Mouse (Mus musculus) stomach, embryonic 15.5 days (tissue): ENCODE measurements around the gene Fgg. TPM values are rescaled to one million over a fixed set of nuclear protein-coding genes. Genes with fewer than 3 reads are reported as not detected.

Experiments used
- ATAC-seq: fragments of 200-750 bp; cut with Nextera tagmentation; 2 replicates; pipeline ENCODE4 v1.8.0; 2017; ENCODE audit warnings: low read depth, moderate number of reproducible peaks, moderate TSS enrichment; ENCODE audit not compliant: insufficient read depth, low FRiP score
- H3K27ac ChIP-seq: fragments of 300-500 bp; sonication (generic); 2 replicates; pipeline ENCODE4 v1.5.1; 2015; ENCODE audit warnings: mild to moderate bottlenecking, inconsistent platforms
- H3K27me3 ChIP-seq: fragments of 300-500 bp; sonication (generic); replicated peaks from 2 replicates; pipeline ENCODE4 v1.6.1; 2015; ENCODE audit warnings: inconsistent platforms
- H3K36me3 ChIP-seq: fragments of 300-500 bp; sonication (generic); 2 replicates; pipeline ENCODE4 v1.6.1; 2015; ENCODE audit warnings: inconsistent platforms
- H3K4me1 ChIP-seq: fragments of 300-500 bp; sonication (generic); 2 replicates; pipeline ENCODE4 v1.6.1; 2015; ENCODE audit warnings: inconsistent platforms
- H3K4me2 ChIP-seq: fragments of 300-500 bp; sonication (generic); 2 replicates; pipeline ENCODE4 v1.6.1; 2015; ENCODE audit warnings: mild to moderate bottlenecking, inconsistent platforms
- H3K4me3 ChIP-seq: fragments of 300-500 bp; sonication (generic); replicated peaks from 2 replicates; pipeline ENCODE4 v1.5.1; 2015; ENCODE audit warnings: inconsistent platforms
- H3K9ac ChIP-seq: fragments of 300-500 bp; sonication (generic); 2 replicates; pipeline ENCODE4 v1.6.1; 2015; ENCODE audit warnings: inconsistent platforms
- H3K9me3 ChIP-seq: fragments of 300-500 bp; sonication (generic); 2 replicates; pipeline ENCODE4 v1.6.1; 2016; ENCODE audit warnings: inconsistent platforms
- WGBS: fragments of 180-500 bp; shearing (Covaris S2); methylation state at CpG from one replicate; pipeline ENCODE4 v1.1.7; 2015; 5-methylcytosine and 5-hydroxymethylcytosine counted together
- polyA plus RNA-seq: library from polyadenylated mRNA; unstranded; fragments of >200 nt; fragmentation: Nextera tagmentation; extraction: Ambion mirVana; gene quantifications from 2 replicates; pipeline ENCODE4 v1.2.1, GENCODE M21; 2015

The Fgg gene
- polyA plus RNA-seq, 1 experiment from 2014 or later, result 40.6 TPM

DNA sequence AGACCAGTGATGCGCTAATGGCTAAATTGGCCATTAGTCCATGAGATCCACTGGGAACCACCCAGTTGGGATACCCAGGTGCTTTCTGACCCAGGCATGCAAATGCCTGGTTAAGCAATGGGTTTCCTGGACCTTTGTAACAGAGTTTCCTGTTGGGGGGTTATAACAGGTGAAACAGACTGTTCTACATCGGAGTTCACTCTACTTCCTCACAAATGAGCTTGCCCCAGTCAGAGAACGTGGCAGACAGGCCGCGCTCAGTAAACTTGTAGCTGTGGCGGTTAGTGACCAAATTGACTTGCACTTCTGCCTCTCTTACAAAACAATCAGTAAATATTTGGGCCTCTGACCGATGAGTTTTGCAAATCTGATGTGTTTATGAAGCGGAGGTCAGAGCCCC, 4.5 kb upstream of the Fgg start:
- H3K27ac ChIP-seq, result no peak overlapping the region
- H3K4me2 ChIP-seq, result no peak overlapping the region
- no peaks in the 10 kb centered on the region for H3K9me3 ChIP-seq
- no peaks in the 10 kb centered on the region for H3K27me3 ChIP-seq
- H3K4me1 ChIP-seq, result no peaks in the 10 kb centered on the region
- H3K9ac ChIP-seq, result no peak overlapping the region
- no peak for ATAC-seq
- no peak overlapping the region for H3K4me3 ChIP-seq
- no peaks in the 10 kb centered on the region for H3K36me3 ChIP-seq
- 81% methylated on average over 8 of the region's 8 CpGs for WGBS

DNA sequence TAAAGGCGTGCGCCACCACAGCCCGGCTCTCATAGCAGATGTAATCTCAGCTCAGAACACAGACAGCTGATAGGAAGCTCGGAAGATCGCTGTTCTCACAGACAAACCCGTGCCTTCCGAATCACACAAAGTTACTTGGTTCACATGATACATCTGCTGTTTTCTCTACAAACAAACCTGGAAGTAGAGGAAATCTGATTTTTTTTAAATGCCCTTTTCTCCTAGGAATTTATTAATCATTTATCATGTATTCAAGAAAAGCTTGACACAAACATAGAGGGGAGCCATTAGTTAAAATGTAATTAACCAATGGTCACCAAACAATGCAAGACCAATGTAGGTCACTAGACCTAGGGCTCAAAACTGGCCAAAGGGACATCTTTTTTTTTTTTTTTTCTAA, 2.7 kb upstream of the Fgg start:
- H3K4me3 ChIP-seq, result no peak overlapping the region
- WGBS, result 89% methylated on average over 7 of the region's 7 CpGs
- no peak for ATAC-seq

GRCm38 (mm10) chr3:83010291-83010690, 2.8 kb downstream of the Fgg start:
- no peak for ATAC-seq
- Histone ChIP-seq H3K4me2 (no peak overlapping the region), H3K9me3 (no peaks in the 10 kb centered on the region), H3K27me3 (no peaks in the 10 kb centered on the region), H3K4me3 (no peak overlapping the region), H3K36me3 (no peaks in the 10 kb centered on the region), H3K27ac (no peak overlapping the region), H3K4me1 (no peaks in the 10 kb centered on the region), H3K9ac (no peak overlapping the region)
- WGBS, result 74% methylated on average over 11 of the region's 11 CpGs

More for the DNA sequence above, 2.7 kb upstream of the Fgg start:
- no peaks in the 10 kb centered on the region for H3K9me3 ChIP-seq
- H3K27ac ChIP-seq, result no peak overlapping the region
- no peak overlapping the region for H3K9ac ChIP-seq
- H3K27me3 ChIP-seq, result no peaks in the 10 kb centered on the region
- H3K4me2 ChIP-seq, result no peak overlapping the region
- H3K4me1 ChIP-seq, result no peaks in the 10 kb centered on the region
- H3K36me3 ChIP-seq, result no peaks in the 10 kb centered on the region

DNA sequence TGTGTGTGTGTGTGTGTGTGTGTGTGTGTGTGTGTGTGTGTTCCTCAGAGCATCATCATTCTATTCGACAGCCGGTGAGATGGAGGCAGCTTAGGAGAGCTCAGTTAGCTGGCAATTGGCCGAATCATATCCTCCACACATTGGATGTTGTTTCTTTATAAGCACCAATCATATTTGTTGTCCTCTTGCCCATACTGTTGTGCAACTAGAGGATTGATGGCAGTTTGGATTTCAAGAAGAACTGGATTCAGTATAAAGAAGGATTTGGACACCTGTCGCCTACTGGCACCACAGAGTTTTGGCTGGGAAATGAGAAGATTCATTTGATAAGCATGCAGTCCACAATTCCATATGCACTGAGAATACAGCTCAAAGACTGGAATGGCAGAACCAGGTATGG, 3.6 kb downstream of the Fgg start:
- 84% methylated on average over 4 of the region's 4 CpGs for WGBS
- no peak overlapping the region for H3K27ac ChIP-seq
- H3K9me3 ChIP-seq, result no peaks in the 10 kb centered on the region
- H3K27me3 ChIP-seq, result no peaks in the 10 kb centered on the region
- H3K36me3 ChIP-seq, result no peaks in the 10 kb centered on the region
- H3K4me2 ChIP-seq, result no peak overlapping the region
- no peak for ATAC-seq
- no peak overlapping the region for H3K9ac ChIP-seq
- no peaks in the 10 kb centered on the region for H3K4me1 ChIP-seq
- H3K4me3 ChIP-seq, result no peak overlapping the region

DNA sequence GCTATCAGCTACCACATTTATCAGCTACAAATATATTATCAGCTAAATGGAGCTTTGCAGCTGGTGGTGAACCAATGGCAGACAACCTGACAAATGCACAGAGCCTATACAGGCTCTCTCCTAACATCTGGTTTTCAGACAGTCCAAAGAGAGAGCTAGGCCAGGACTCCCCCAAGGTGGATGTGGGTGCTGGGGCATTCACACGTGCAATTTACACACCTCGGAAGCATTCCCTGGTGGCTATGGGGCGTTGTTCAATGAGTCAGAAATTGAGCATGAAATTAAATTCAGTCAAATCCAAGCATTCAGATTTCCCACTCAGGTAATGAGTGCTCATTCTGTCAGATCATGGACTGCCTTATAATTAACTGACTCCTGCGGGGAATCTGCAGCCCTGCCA, 4.0 kb downstream of the Fgg start:
- H3K9me3 ChIP-seq, result no peaks in the 10 kb centered on the region
- no peak overlapping the region for H3K4me3 ChIP-seq
- no peak overlapping the region for H3K4me2 ChIP-seq
- 77% methylated on average over 4 of the region's 4 CpGs for WGBS
- no peak overlapping the region for H3K9ac ChIP-seq
- H3K4me1 ChIP-seq, result no peaks in the 10 kb centered on the region
- no peak for ATAC-seq
- H3K36me3 ChIP-seq, result no peaks in the 10 kb centered on the region
- H3K27ac ChIP-seq, result no peak overlapping the region
- H3K27me3 ChIP-seq, result no peaks in the 10 kb centered on the region

DNA sequence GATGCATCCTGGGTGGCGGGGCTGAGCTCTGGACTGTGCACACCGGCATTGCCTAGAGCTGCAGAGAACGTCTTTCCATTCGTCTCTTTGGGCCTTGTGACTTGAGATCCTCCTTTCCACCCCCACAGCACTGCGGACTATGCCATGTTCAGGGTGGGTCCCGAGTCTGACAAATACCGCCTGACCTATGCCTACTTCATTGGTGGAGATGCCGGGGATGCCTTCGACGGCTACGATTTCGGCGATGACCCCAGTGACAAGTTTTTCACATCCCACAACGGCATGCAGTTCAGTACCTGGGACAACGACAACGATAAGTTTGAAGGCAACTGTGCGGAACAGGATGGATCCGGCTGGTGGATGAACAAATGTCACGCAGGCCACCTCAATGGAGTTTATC, 5.1 kb downstream of the Fgg start:
- ATAC-seq, result no peak
- Histone ChIP-seq H3K27ac (no peak overlapping the region), H3K4me1 (no peaks in the 10 kb centered on the region), H3K36me3 (no peaks in the 10 kb centered on the region), H3K27me3 (no peaks in the 10 kb centered on the region), H3K4me2 (no peak overlapping the region), H3K4me3 (no peak overlapping the region), H3K9me3 (no peaks in the 10 kb centered on the region), H3K9ac (no peak overlapping the region)
- 89% methylated on average over 19 of the region's 19 CpGs for WGBS

GRCm38 (mm10) chr3:83013951-83014350, 6.4 kb downstream of the Fgg start:
- Histone ChIP-seq H3K27ac (no peak overlapping the region), H3K4me1 (no peaks in the 10 kb centered on the region), H3K9ac (no peak overlapping the region), H3K4me3 (no peak overlapping the region), H3K4me2 (no peak overlapping the region), H3K9me3 (no peaks in the 10 kb centered on the region), H3K36me3 (no peaks in the 10 kb centered on the region), H3K27me3 (no peaks in the 10 kb centered on the region)
- whole genome bisulfite sequencing, result 81% methylated on average over 10 of the region's 10 CpGs
- ATAC-seq, result no peak

GRCm38 (mm10) chr3:83016236-83016635, 8.7 kb downstream of the Fgg start:
- no peak for ATAC-seq
- H3K4me2 ChIP-seq, result no peak overlapping the region
- WGBS, result 82% methylated on average over 1 of the region's 1 CpGs
- H3K27me3 ChIP-seq, result no peaks in the 10 kb centered on the region
- no peaks in the 10 kb centered on the region for H3K9me3 ChIP-seq
- H3K9ac ChIP-seq, result no peak overlapping the region
- no peaks in the 10 kb centered on the region for H3K36me3 ChIP-seq
- H3K27ac ChIP-seq, result no peak overlapping the region
- no peak overlapping the region for H3K4me3 ChIP-seq
- H3K4me1 ChIP-seq, result no peaks in the 10 kb centered on the region

- Histone ChIP-seq H3K9me3 (no peaks in the 10 kb centered on the region), H3K36me3 (no peaks in the 10 kb centered on the region), H3K27ac (no peak overlapping the region), H3K4me3 (no peak overlapping the region), H3K27me3 (no peaks in the 10 kb centered on the region), H3K4me2 (no peak overlapping the region), H3K9ac (no peak overlapping the region), H3K4me1 (no peaks in the 10 kb centered on the region)
- ATAC-seq, result peak; percentile 27; the same call in 1 of the 2 replicates
- 73% methylated on average over 2 of the region's 2 CpGs for WGBS
These were observed 12.9 kb downstream of the Fgg start for GRCm38 (mm10) chr3:83020387-83020786.

GRCm38 (mm10) chr3:83021176-83021575, 13.7 kb downstream of the Fgg start:
- H3K9me3 ChIP-seq, result no peaks in the 10 kb centered on the region
- H3K27me3 ChIP-seq, result no peaks in the 10 kb centered on the region
- no peak for ATAC-seq
- WGBS, result 74% methylated on average over 5 of the region's 5 CpGs
- H3K9ac ChIP-seq, result no peak overlapping the region
- no peak overlapping the region for H3K27ac ChIP-seq
- no peaks in the 10 kb centered on the region for H3K36me3 ChIP-seq
- H3K4me3 ChIP-seq, result no peak overlapping the region
- no peak overlapping the region for H3K4me2 ChIP-seq
- H3K4me1 ChIP-seq, result no peaks in the 10 kb centered on the region

DNA sequence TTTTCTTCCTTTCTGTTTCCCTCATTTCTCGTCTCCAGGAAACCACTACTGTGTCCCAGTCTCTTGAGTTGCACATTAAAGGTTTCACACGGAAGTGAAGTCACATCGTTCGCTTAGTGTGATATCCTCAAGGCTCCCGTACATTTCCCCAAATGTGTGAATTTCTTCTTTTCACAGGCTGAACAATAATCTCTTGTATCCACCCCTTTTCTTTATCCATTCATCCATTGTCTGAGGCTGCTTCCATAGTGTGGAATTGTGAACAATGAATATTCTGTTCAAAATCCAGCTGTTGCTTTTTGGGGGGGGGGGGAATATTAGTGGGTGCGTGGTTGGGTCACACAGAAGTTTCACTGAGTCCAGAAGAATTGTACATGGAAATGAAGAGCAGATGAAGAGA, 17.5 kb downstream of the Fgg start:
- no peak overlapping the region for H3K4me2 ChIP-seq
- no peak overlapping the region for H3K27ac ChIP-seq
- H3K36me3 ChIP-seq, result no peaks in the 10 kb centered on the region
- H3K4me3 ChIP-seq, result no peak overlapping the region
- H3K27me3 ChIP-seq, result no peaks in the 10 kb centered on the region
- WGBS, result 78% methylated on average over 6 of the region's 6 CpGs
- no peak overlapping the region for H3K9ac ChIP-seq
- H3K4me1 ChIP-seq, result no peaks in the 10 kb centered on the region
- H3K9me3 ChIP-seq, result no peaks in the 10 kb centered on the region
- ATAC-seq, result no peak

GRCm38 (mm10) chr3:83025475-83026301, 18.2 kb downstream of the Fgg start, which contains the start of gene Fga:
TSS of gene Fga (plus strand) at chr3:83026076.
- Histone ChIP-seq H3K4me1 (no peaks in the 10 kb centered on the region), H3K27me3 (no peaks in the 10 kb centered on the region), H3K9me3 (no peaks in the 10 kb centered on the region), H3K4me3 (no peak within 1 kb of the TSS), H3K27ac (no peak within 1 kb of the TSS), H3K4me2 (no peak within 1 kb of the TSS), H3K36me3 (no peaks in the 10 kb centered on the region), H3K9ac (no peak within 1 kb of the TSS)
- 66% methylated on average over 9 of the region's 9 CpGs for WGBS
- no peak for ATAC-seq
